In genomic region chr19:41896319-41896711, GRCm38 (mm10) we compare ENCODE assay signal across 8 mouse cellular contexts. TPM values are rescaled to one million over a fixed set of nuclear protein-coding genes. Genes with fewer than 3 reads are reported as not detected.
A peak's percentile ranks its signal among the peaks of the same experiment; 100 is the strongest.
DNase-seq lines count a peak whose midpoint lies in the region; ATAC-seq and TF ChIP-seq lines count a peak whose summit lies in the region.

No protein-coding gene starts in this region.

- DNase-seq in spleen, adult 2 months (ENCODE audit: low read depth in 1 of 2, low spot score in 2 of 2), result no peak
- no peak for DNase-seq in spleen, postnatal 14 days (ENCODE audit: low spot score in 2 of 2)
- no peak for DNase-seq in liver, embryonic 11.5 days (ENCODE audit: low spot score)
- no peak for DNase-seq in cerebellum, postnatal 25 days
- no peak for DNase-seq in natural killer cell, adult 2 months (ENCODE audit: low spot score in 2 of 2)

- WGBS in spleen, adult 2 months, result 25% methylated on average over 18 of the region's 18 CpGs
- WGBS in liver, embryonic 11.5 days, result 24% methylated on average over 18 of the region's 18 CpGs
- WGBS in stomach, embryonic 16.5 days, result 19% methylated on average over 18 of the region's 18 CpGs

- no peaks in the 10 kb centered on the region for H3K27me3 ChIP-seq in erythroblast, embryonic 14.5 days (ENCODE audit: control insufficient read depth)
- H3K27me3 ChIP-seq in spleen, adult 2 months (ENCODE audit: control insufficient read depth, insufficient read depth, low read length), result no peaks in the 10 kb centered on the region
- no peaks in the 10 kb centered on the region for H3K27me3 ChIP-seq in liver, embryonic 11.5 days (replicated peaks; ENCODE audit: control insufficient read depth, insufficient read depth, low read length)
- no peaks in the 10 kb centered on the region for H3K27me3 ChIP-seq in stomach, embryonic 16.5 days (ENCODE audit: control insufficient read depth, insufficient read depth, low read length)

- H3K27ac ChIP-seq in spleen, adult 2 months (ENCODE audit: insufficient read depth, low read length), result no peak overlapping the region
- H3K27ac ChIP-seq in liver, embryonic 11.5 days (ENCODE audit: low read depth, low read length), result no peak overlapping the region
- H3K27ac ChIP-seq in stomach, embryonic 16.5 days (ENCODE audit: low read length), result 0 out of 2 replicates have a peak overlapping the region, but pooled peaks have one; percentile 27

- no peak overlapping the region for H3K9ac ChIP-seq in liver, embryonic 11.5 days (ENCODE audit: low read depth, low read length)
- peak overlapping the region; percentile 72 for H3K9ac ChIP-seq in stomach, embryonic 16.5 days (ENCODE audit: low read length)

- no peak for ATAC-seq in erythroblast, adult 5-6 weeks (replicated peaks; ENCODE audit: low FRiP score, poor library complexity, severe bottlenecking)
- ATAC-seq in liver, embryonic 11.5 days (replicated peaks; ENCODE audit: low FRiP score), result no peak; the same call in 1 of the 2 replicates
- no peak; the same call in 1 of the 2 replicates for ATAC-seq in stomach, embryonic 16.5 days (ENCODE audit: insufficient read depth, low FRiP score)

- peaks cover 57% of the 10 kb centered on the region for H3K4me1 ChIP-seq in erythroblast, embryonic 14.5 days (ENCODE audit: control insufficient read depth)
- H3K4me1 ChIP-seq in spleen, adult 2 months (ENCODE audit: control insufficient read depth, insufficient read depth, insufficient read length), result peaks cover 9% of the 10 kb centered on the region; the same call in 1 of the 2 replicates
- peaks cover 8% of the 10 kb centered on the region; the same call in 1 of the 2 replicates for H3K4me1 ChIP-seq in liver, embryonic 11.5 days (replicated peaks; ENCODE audit: control insufficient read depth, insufficient read depth, low read length)
- H3K4me1 ChIP-seq in stomach, embryonic 16.5 days (ENCODE audit: control insufficient read depth, insufficient read depth, low read length), result peaks cover 8% of the 10 kb centered on the region

- peaks cover 16% of the 10 kb centered on the region for H3K36me3 ChIP-seq in erythroblast, embryonic 14.5 days (ENCODE audit: control insufficient read depth)
- H3K36me3 ChIP-seq in spleen, adult 2 months (ENCODE audit: control insufficient read depth, insufficient read depth, low read length), result 0 out of 2 replicates have a peak, but pooled peaks cover 2% of the 10 kb centered on the region
- no peaks in the 10 kb centered on the region for H3K36me3 ChIP-seq in liver, embryonic 11.5 days (ENCODE audit: control insufficient read depth, insufficient read depth, low read length)
- H3K36me3 ChIP-seq in stomach, embryonic 16.5 days (ENCODE audit: control insufficient read depth, insufficient read depth, low read length), result no peaks in the 10 kb centered on the region; the same call in 1 of the 2 replicates

- no peaks in the 10 kb centered on the region for H3K9me3 ChIP-seq in erythroblast, embryonic 14.5 days (ENCODE audit: control insufficient read depth, low read length)
- no peaks in the 10 kb centered on the region for H3K9me3 ChIP-seq in liver, embryonic 11.5 days (ENCODE audit: control insufficient read depth, low read length)
- H3K9me3 ChIP-seq in stomach, embryonic 16.5 days (replicated peaks; ENCODE audit: control insufficient read depth, low read length), result no peaks in the 10 kb centered on the region

- peak overlapping the region; percentile 81 for H3K4me2 ChIP-seq in liver, embryonic 11.5 days
- peak overlapping the region; percentile 89 for H3K4me2 ChIP-seq in stomach, embryonic 16.5 days (ENCODE audit: low read depth, low read length)

- TF ChIP-seq POLR2A in spleen, adult 2 months (IDR thresholded peaks at IDR 0.05; ENCODE audit: low read depth, low read length), result no peak

- H3K4me3 ChIP-seq in erythroblast, embryonic 14.5 days (replicated peaks), result peak overlapping the region; percentile 74
- H3K4me3 ChIP-seq in spleen, adult 2 months (ENCODE audit: extremely low read depth, insufficient read depth, insufficient read length), result peak overlapping the region; percentile 71
- H3K4me3 ChIP-seq in liver, embryonic 11.5 days (ENCODE audit: low read depth, low read length), result peak overlapping the region; percentile 75
- H3K4me3 ChIP-seq in stomach, embryonic 16.5 days (replicated peaks; ENCODE audit: low read length), result peak overlapping the region; percentile 84

- no peak for TF ChIP-seq CTCF in spleen, adult 2 months (IDR thresholded peaks at IDR 0.05; ENCODE audit: extremely low read depth, insufficient read depth, insufficient read length, insufficient replicate concordance)

RNA-seq across cellular contexts. Expression of gene Rrp12, which starts 0.3 kb away (rescaled TPM):
- 1.1 TPM in 2 replicates for polyA plus RNA-seq in erythroblast, embryonic 14.5 days (2012)
- 0.63 and 2.9 TPM in 2 replicates for total RNA-seq in erythroblast, adult 5-6 weeks (2015; ENCODE audit: low replicate concordance)
- 2.4 and 2.6 TPM in 2 replicates for total RNA-seq in erythroblast, adult 5-6 weeks (2017; ENCODE audit: low replicate concordance)
- 7.0 and 9.2 TPM in 2 replicates for polyA plus RNA-seq in spleen, adult 2 months (2012; rRNA removed)
- polyA plus RNA-seq in liver, embryonic 11.5 days (2014; fragmentation: Nextera tagmentation; extraction: Ambion mirVana), result 29.5 and 34.0 TPM in 2 replicates
- polyA plus RNA-seq in stomach, embryonic 16.5 days (2015; fragmentation: Nextera tagmentation; extraction: Ambion mirVana), result 15.4 and 15.9 TPM in 2 replicates

RNA-seq across cellular contexts. Expression of gene Pgam1, which starts 15.4 kb away (rescaled TPM):
- 6.9 and 7.3 TPM in 2 replicates for polyA plus RNA-seq in erythroblast, embryonic 14.5 days (2012)
- 154 and 190 TPM in 2 replicates for total RNA-seq in erythroblast, adult 5-6 weeks (2015; ENCODE audit: low replicate concordance)
- total RNA-seq in erythroblast, adult 5-6 weeks (2017; ENCODE audit: low replicate concordance), result 58.1 and 69.4 TPM in 2 replicates
- 62.8 and 96.9 TPM in 2 replicates for polyA plus RNA-seq in spleen, adult 2 months (2012; rRNA removed)
- polyA plus RNA-seq in liver, embryonic 11.5 days (2014; fragmentation: Nextera tagmentation; extraction: Ambion mirVana), result 871 and 874 TPM in 2 replicates
- polyA plus RNA-seq in stomach, embryonic 16.5 days (2015; fragmentation: Nextera tagmentation; extraction: Ambion mirVana), result 706 and 744 TPM in 2 replicates

RNA-seq across cellular contexts. Expression of gene Exosc1, which starts 36.9 kb away (rescaled TPM):
- 0.70 and 0.94 TPM in 2 replicates for polyA plus RNA-seq in erythroblast, embryonic 14.5 days (2012)
- total RNA-seq in erythroblast, adult 5-6 weeks (2015; ENCODE audit: low replicate concordance), result 14.0 and 14.6 TPM in 2 replicates
- 12.8 and 14.1 TPM in 2 replicates for total RNA-seq in erythroblast, adult 5-6 weeks (2017; ENCODE audit: low replicate concordance)
- 10.5 and 11.0 TPM in 2 replicates for polyA plus RNA-seq in spleen, adult 2 months (2012; rRNA removed)
- polyA plus RNA-seq in liver, embryonic 11.5 days (2014; fragmentation: Nextera tagmentation; extraction: Ambion mirVana), result 101 and 109 TPM in 2 replicates
- polyA plus RNA-seq in stomach, embryonic 16.5 days (2015; fragmentation: Nextera tagmentation; extraction: Ambion mirVana), result 63.0 and 64.4 TPM in 2 replicates

RNA-seq across cellular contexts. Expression of gene Zdhhc16, which starts 37.0 kb away (rescaled TPM):
- 3.1 and 3.2 TPM in 2 replicates for polyA plus RNA-seq in erythroblast, embryonic 14.5 days (2012)
- 20.2 and 22.6 TPM in 2 replicates for total RNA-seq in erythroblast, adult 5-6 weeks (2015; ENCODE audit: low replicate concordance)
- total RNA-seq in erythroblast, adult 5-6 weeks (2017; ENCODE audit: low replicate concordance), result 6.4 and 19.0 TPM in 2 replicates
- polyA plus RNA-seq in spleen, adult 2 months (2012; rRNA removed), result 68.0 and 74.0 TPM in 2 replicates
- 58.9 and 63.0 TPM in 2 replicates for polyA plus RNA-seq in liver, embryonic 11.5 days (2014; fragmentation: Nextera tagmentation; extraction: Ambion mirVana)
- polyA plus RNA-seq in stomach, embryonic 16.5 days (2015; fragmentation: Nextera tagmentation; extraction: Ambion mirVana), result 76.2 and 76.6 TPM in 2 replicates

RNA-seq across cellular contexts. Expression of gene Frat2, which starts 48.4 kb away (rescaled TPM):
- polyA plus RNA-seq in erythroblast, embryonic 14.5 days (2012), result 8.4 and 10.4 TPM in 2 replicates
- total RNA-seq in erythroblast, adult 5-6 weeks (2015; ENCODE audit: low replicate concordance), result 2.3 and 4.8 TPM in 2 replicates
- 3.6 and 11.0 TPM in 2 replicates for total RNA-seq in erythroblast, adult 5-6 weeks (2017; ENCODE audit: low replicate concordance)
- 7.6 and 14.4 TPM in 2 replicates for polyA plus RNA-seq in spleen, adult 2 months (2012; rRNA removed)
- polyA plus RNA-seq in liver, embryonic 11.5 days (2014; fragmentation: Nextera tagmentation; extraction: Ambion mirVana), result 9.8 and 10.9 TPM in 2 replicates
- 1.7 and 3.0 TPM in 2 replicates for polyA plus RNA-seq in stomach, embryonic 16.5 days (2015; fragmentation: Nextera tagmentation; extraction: Ambion mirVana)
